Mouse (Mus musculus): ENCODE data around the gene P3h3.

GRCm38 (mm10) chr6:124863125-124863657, 5.6 kb upstream of the P3h3 start:
- TF ChIP-seq CTCF (conservative IDR thresholded peaks at IDR 0.05; ENCODE audit: low read length): no peak
- TF ChIP-seq POU5F1 (IDR thresholded peaks at IDR 0.05; ENCODE audit: borderline replicate concordance, low read length): no peak
